Mouse (Mus musculus) heart, embryonic 11.5 days (tissue): ENCODE data around the gene Gm39566. TPM values are rescaled to one million over a fixed set of nuclear protein-coding genes. Genes with fewer than 3 reads are reported as not detected.
A peak's percentile ranks its signal among the peaks of the same experiment; 100 is the strongest.
"Not testable (repeated sequence)": the region's sequence is repeated elsewhere in the genome, so short reads cannot be mapped to it uniquely, and the experiment has no call there.

Source experiments
- ATAC-seq: fragments of 200-750 bp; cut with Nextera tagmentation; replicated peaks from 2 replicates; pipeline ENCODE4 v1.8.0; 2017; ENCODE audit warnings: moderate library complexity; ENCODE audit not compliant: insufficient number of reproducible peaks, low FRiP score, low TSS enrichment
- H3K27ac ChIP-seq: fragments of 300-500 bp; sonication (generic); 2 replicates; pipeline ENCODE4 v1.5.1; 2014; ENCODE audit warnings: mild to moderate bottlenecking, low read depth, low read length
- H3K27me3 ChIP-seq: fragments of 300-500 bp; sonication (generic); 2 replicates; pipeline ENCODE4 v1.6.1; 2014; ENCODE audit warnings: mild to moderate bottlenecking, low read length, mixed read lengths; ENCODE audit not compliant: control insufficient read depth, insufficient read depth
- H3K36me3 ChIP-seq: fragments of 300-500 bp; sonication (generic); 2 replicates; pipeline ENCODE4 v1.6.1; 2014; ENCODE audit warnings: mild to moderate bottlenecking, low read length, moderate library complexity, mixed read lengths; ENCODE audit not compliant: control insufficient read depth, insufficient read depth
- H3K4me1 ChIP-seq: fragments of 300-500 bp; sonication (generic); 2 replicates; pipeline ENCODE4 v1.6.1; 2014; ENCODE audit warnings: low read length; ENCODE audit not compliant: control insufficient read depth, insufficient read depth
- H3K4me2 ChIP-seq: fragments of 300-500 bp; sonication (generic); 2 replicates; pipeline ENCODE4 v1.6.1; 2014; ENCODE audit warnings: mild to moderate bottlenecking, moderate library complexity
- H3K4me3 ChIP-seq: fragments of 300-500 bp; sonication (generic); 2 replicates; pipeline ENCODE4 v1.5.1; 2014; ENCODE audit warnings: low read depth, low read length
- H3K9ac ChIP-seq: fragments of 300-500 bp; sonication (generic); 2 replicates; pipeline ENCODE4 v1.6.1; 2014; ENCODE audit warnings: mild to moderate bottlenecking, low read depth, low read length, moderate library complexity
- H3K9me3 ChIP-seq: fragments of 300-500 bp; sonication (generic); replicated peaks from 2 replicates; pipeline ENCODE4 v1.6.1; 2016; ENCODE audit warnings: low read length; ENCODE audit not compliant: control insufficient read depth
- WGBS: fragments of 180-500 bp; shearing (Covaris S2); extraction: QIAGEN DNeasy Blood & Tissue Kit; methylation state at CpG from one replicate; pipeline ENCODE4 v1.1.7; 2014; ENCODE audit not compliant: insufficient replicate concordance; 5-methylcytosine and 5-hydroxymethylcytosine counted together
- polyA plus RNA-seq: library from polyadenylated mRNA; unstranded; fragments of >200 nt; fragmentation: Nextera tagmentation; extraction: Ambion mirVana; gene quantifications from 2 replicates; pipeline ENCODE4 v1.2.1, GENCODE M21; 2014

Gene Gm39566
- polyA plus RNA-seq = not detected in 2 replicates

- no peaks in the 10 kb centered on the region for H3K4me1 ChIP-seq
- H3K36me3 ChIP-seq = no peaks in the 10 kb centered on the region
- WGBS = 52% methylated on average over 10 of the region's 10 CpGs
These were observed at the start of gene Gm39566 for GRCm38 (mm10) chr11:69815155-69815554. Gene Gm39566, minus strand, starts transcription at chr11:69815298.

GRCm38 (mm10) chr11:69864138-69864860 is 49.2 kb upstream of the Gm39566 start:
- no peak overlapping the region for H3K27ac ChIP-seq
- no peak overlapping the region for H3K9ac ChIP-seq
- WGBS = 52% methylated on average over 8 of the region's 8 CpGs
- H3K4me1 ChIP-seq = peaks cover 4% of the 10 kb centered on the region; the same call in 1 of the 2 replicates
- H3K27me3 ChIP-seq = peaks cover 8% of the 10 kb centered on the region; the same call in 1 of the 2 replicates
- ATAC-seq = no peak
- H3K4me3 ChIP-seq = no peak overlapping the region
- no peaks in the 10 kb centered on the region for H3K9me3 ChIP-seq
- H3K4me2 ChIP-seq = no peak overlapping the region
- H3K36me3 ChIP-seq = no peaks in the 10 kb centered on the region

More at GRCm38 (mm10) chr11:69815155-69815554, at the start of gene Gm39566:
- Histone ChIP-seq H3K9ac (no peak within 1 kb of the TSS), H3K4me2 (no peak within 1 kb of the TSS), H3K27ac (no peak within 1 kb of the TSS), H3K4me3 (no peak within 1 kb of the TSS), H3K27me3 (0 out of 2 replicates have a peak, but pooled peaks cover 2% of the 10 kb centered on the region), H3K9me3 (no peaks in the 10 kb centered on the region)
- ATAC-seq = no peak

GRCm38 (mm10) chr11:69863729-69864128 is 48.6 kb upstream of the Gm39566 start:
- H3K9ac ChIP-seq, H3K4me1 ChIP-seq, H3K4me3 ChIP-seq, ATAC-seq, H3K27ac ChIP-seq, H3K36me3 ChIP-seq, H3K4me2 ChIP-seq, H3K9me3 ChIP-seq: not testable (repeated sequence)
- WGBS = 52% methylated on average over 3 of the region's 3 CpGs
- peaks cover 13% of the 10 kb centered on the region; the same call in 1 of the 2 replicates for H3K27me3 ChIP-seq

- no peak for ATAC-seq
- Histone ChIP-seq H3K4me3 (no peak within 1 kb of the TSS), H3K4me2 (no peak within 1 kb of the TSS), H3K9ac (no peak within 1 kb of the TSS; the same call in 1 of the 2 replicates), H3K4me1 (peaks cover 13% of the 10 kb centered on the region; the same call in 1 of the 2 replicates), H3K27me3 (peaks cover 36% of the 10 kb centered on the region), H3K27ac (no peak within 1 kb of the TSS), H3K9me3 (no peaks in the 10 kb centered on the region), H3K36me3 (no peaks in the 10 kb centered on the region)
- WGBS = 20% methylated on average over 30 of the region's 30 CpGs
These were observed 43.3 kb upstream of the Gm39566 start, which contains the start of gene Tnk1 for GRCm38 (mm10) chr11:69858113-69858998. Gene Tnk1, minus strand, starts transcription at chr11:69858730.

- peak overlapping the region; percentile 44 for H3K4me2 ChIP-seq
- no peak overlapping the region for H3K9ac ChIP-seq
- no peaks in the 10 kb centered on the region for H3K9me3 ChIP-seq
- peaks cover 13% of the 10 kb centered on the region; the same call in 1 of the 2 replicates for H3K4me1 ChIP-seq
- H3K36me3 ChIP-seq = peaks cover 7% of the 10 kb centered on the region; the same call in 1 of the 2 replicates
- H3K4me3 ChIP-seq = no peak overlapping the region
- H3K27me3 ChIP-seq = peaks cover 36% of the 10 kb centered on the region
- peak; percentile 58 for ATAC-seq
- H3K27ac ChIP-seq = peak overlapping the region; percentile 87
- WGBS = 16% methylated on average over 16 of the region's 16 CpGs
These were observed 40.2 kb upstream of the Gm39566 start for GRCm38 (mm10) chr11:69855347-69855746.

GRCm38 (mm10) chr11:69854680-69855079 is 39.6 kb upstream of the Gm39566 start:
- Histone ChIP-seq H3K27me3 (peaks cover 32% of the 10 kb centered on the region), H3K27ac (peak overlapping the region; percentile 87), H3K9me3 (no peaks in the 10 kb centered on the region), H3K9ac (peak overlapping the region; percentile 8; the same call in 1 of the 2 replicates), H3K4me3 (no peak overlapping the region), H3K36me3 (peaks cover 13% of the 10 kb centered on the region; the same call in 1 of the 2 replicates), H3K4me2 (peak overlapping the region; percentile 44), H3K4me1 (peaks cover 13% of the 10 kb centered on the region; the same call in 1 of the 2 replicates)
- WGBS = 73% methylated on average over 10 of the region's 10 CpGs
- no peak for ATAC-seq

- Histone ChIP-seq H3K9me3 (no peaks in the 10 kb centered on the region), H3K36me3 (peaks cover 13% of the 10 kb centered on the region; the same call in 1 of the 2 replicates), H3K4me1 (peaks cover 13% of the 10 kb centered on the region; the same call in 1 of the 2 replicates), H3K27ac (peak overlapping the region; percentile 73), H3K4me3 (peak overlapping the region; percentile 6; the same call in 1 of the 2 replicates), H3K4me2 (peak overlapping the region; percentile 42), H3K27me3 (peaks cover 27% of the 10 kb centered on the region), H3K9ac (0 out of 2 replicates have a peak overlapping the region, but pooled peaks have one; percentile 16)
- 40% methylated on average over 7 of the region's 7 CpGs for WGBS
- peak; percentile 87 for ATAC-seq
These were observed 38.9 kb upstream of the Gm39566 start for GRCm38 (mm10) chr11:69853994-69854393.

- peaks cover 22% of the 10 kb centered on the region; the same call in 1 of the 2 replicates for H3K4me1 ChIP-seq
- no peak overlapping the region for H3K4me3 ChIP-seq
- ATAC-seq = no peak
- H3K27me3 ChIP-seq = peaks cover under 1% of the 10 kb centered on the region
- no peak overlapping the region for H3K4me2 ChIP-seq
- no peaks in the 10 kb centered on the region for H3K9me3 ChIP-seq
- no peak overlapping the region for H3K9ac ChIP-seq
- peaks cover 13% of the 10 kb centered on the region; the same call in 1 of the 2 replicates for H3K36me3 ChIP-seq
- H3K27ac ChIP-seq = no peak overlapping the region
- WGBS = 81% methylated on average over 8 of the region's 8 CpGs
These were observed 35.7 kb upstream of the Gm39566 start for GRCm38 (mm10) chr11:69850754-69851153.
